Mouse (Mus musculus): ENCODE measurements around the gene Pnliprp2. TPM values are rescaled to one million over a fixed set of nuclear protein-coding genes. Genes with fewer than 3 reads are reported as not detected.
A peak's percentile ranks its signal among the peaks of the same experiment; 100 is the strongest.

Gene Pnliprp2
- total RNA-seq, 2 experiments from 2014 or later, result not detected

DNA sequence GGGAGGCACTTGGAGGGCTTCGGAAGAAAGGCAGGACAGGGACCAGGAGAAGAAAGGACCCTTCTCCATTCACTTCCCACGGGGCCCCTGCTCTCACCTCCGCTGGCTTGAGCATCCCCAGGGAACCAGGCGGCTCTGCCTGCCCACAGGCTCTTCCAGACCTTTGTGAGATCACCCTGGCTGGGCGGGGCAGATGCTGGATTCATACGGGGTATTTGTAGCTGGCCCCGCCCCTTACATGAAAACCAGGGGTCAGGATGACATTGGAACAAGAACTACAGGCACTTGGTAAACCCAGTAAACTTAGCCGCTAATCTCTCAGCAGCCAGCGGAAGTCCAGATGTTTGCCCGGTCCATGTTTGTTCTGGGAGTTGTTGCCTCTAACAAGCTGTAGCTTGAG is 34.8 kb downstream of the Pnliprp2 start, which contains the start of gene 1700019N19Rik:
Gene 1700019N19Rik (minus strand): TSS at position 178 of the 400 bp plus-strand sequence.
- DNase-seq (ENCODE audit: low spot score in 2 of 2), result no peak

DNA sequence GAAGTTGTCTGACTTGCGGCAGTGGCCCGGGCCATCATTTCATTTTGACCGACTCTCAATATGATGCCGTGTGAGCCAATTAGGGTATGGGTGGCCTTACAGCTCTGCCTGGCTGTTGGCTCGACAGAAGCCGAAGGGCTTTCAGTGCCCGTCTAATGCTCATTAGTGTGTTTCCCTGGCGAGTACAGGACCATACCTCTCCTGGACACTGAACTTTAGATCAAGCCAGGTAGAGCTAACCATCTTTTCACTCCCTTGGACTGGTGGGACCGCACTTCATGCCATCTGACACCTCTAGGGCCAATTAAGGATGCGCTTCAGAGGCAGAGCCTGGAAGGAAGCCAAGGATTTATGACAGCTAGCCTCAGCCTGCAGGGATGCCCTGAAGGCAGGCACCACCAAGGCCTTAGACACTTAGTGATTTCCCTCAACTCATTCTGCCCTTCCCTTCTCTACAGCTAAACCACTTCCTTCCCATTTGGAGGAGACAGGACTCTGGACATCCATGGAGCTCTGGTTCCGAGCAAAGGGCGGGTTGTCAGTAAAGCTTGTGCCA is 35.7 kb downstream of the Pnliprp2 start:
- DNase-seq (ENCODE audit: low spot score in 2 of 2), result no peak

DNA sequence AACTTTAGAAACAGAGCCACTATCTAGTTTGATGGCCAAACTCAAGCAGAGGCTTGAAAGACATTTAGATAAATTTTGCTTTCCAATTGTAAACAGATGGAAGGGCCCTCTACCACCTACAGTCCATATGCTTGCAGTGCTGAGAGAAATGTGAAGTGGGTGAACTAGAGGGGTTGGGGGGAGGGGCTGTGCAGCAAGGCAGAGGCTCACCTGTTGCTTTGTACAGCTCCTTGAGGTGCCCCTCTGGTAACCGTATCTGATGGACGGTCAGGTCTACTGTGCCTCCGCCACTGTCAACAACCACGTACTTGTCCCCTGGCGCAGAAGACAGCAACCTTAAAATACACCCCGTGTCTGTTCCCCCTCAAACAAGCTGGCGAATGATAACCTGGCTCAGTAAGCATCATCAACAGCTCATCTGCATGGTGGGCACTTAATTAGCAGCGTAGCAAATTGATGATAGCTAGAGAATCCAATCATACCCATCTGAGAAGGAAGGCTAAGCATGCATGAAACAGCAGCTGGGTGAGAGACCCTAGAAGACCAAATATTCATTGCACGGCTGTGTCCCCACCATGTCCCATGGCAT is 45.8 kb downstream of the Pnliprp2 start:
- DNase-seq (ENCODE audit: low spot score in 2 of 2), result no peak

- DNase-seq (ENCODE audit: low spot score in 2 of 2), result peak; percentile 64 to 71
Observed at GRCm38 (mm10) chr19:58806364-58806763, 46.8 kb downstream of the Pnliprp2 start.

DNA sequence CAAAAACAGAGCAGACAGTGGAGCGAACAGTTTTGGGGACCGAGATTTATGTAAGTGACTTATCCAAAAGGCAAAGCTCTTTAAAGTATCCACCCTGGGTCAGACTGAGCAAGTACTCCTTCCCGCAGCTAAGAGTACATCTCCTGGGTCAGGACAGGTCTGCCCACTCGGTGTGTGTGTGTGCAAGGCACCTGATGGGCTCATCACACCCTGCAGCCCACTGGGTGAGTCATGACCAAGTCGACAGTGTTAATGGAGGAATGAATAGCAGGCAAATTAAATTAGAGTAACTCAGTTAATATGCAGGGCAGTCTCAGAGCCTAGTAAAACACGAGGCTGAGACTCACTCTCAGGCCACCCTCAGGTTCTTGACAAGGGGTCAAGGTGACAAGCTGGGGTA is 49.3 kb downstream of the Pnliprp2 start:
- DNase-seq (ENCODE audit: low spot score in 2 of 2), result no peak

- peak in 1 of 2 experiments; percentile 56 for DNase-seq (ENCODE audit: low spot score in 2 of 2)
Observed at GRCm38 (mm10) chr19:58810536-58810935, 51.0 kb downstream of the Pnliprp2 start.

DNA sequence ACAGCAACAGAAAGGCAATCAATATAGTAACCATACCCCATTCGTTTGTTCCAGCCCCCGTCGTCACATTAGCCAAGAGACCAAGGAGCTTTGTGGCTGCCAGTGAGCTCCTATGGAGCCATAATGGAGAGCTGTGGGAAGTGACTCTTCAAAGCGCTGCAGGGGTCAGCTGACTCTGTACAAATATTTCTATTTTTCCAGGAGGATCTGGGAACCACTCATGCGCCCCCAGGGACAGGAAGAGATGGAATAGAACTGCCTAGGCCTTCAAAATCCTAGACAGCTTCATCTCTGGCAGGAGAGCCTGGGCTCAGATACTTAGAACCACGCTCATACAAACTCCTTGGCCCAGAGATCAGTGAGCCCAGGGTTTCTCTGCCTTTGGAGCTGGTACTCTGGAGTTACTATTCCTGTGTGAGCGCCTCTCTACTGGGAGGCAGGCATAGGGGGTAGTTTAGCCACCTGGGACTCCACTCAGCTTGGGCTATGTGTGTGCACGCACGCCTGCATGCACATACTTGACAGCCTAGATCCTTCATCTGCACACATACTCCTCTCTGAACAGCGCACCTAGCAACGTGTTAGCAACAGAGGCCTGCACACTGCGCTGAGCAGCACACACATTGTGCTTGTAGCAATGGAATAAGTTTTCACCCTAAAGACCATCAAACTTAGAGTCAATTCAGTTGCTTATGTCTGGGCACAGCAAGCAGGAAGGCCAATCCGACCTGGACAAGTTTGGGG is 55.8 kb downstream of the Pnliprp2 start:
- DNase-seq (ENCODE audit: low spot score in 2 of 2), result no peak

- DNase-seq (ENCODE audit: low spot score in 2 of 2), result no peak
Observed at GRCm38 (mm10) chr19:58816453-58817041, 57.0 kb downstream of the Pnliprp2 start.

DNA sequence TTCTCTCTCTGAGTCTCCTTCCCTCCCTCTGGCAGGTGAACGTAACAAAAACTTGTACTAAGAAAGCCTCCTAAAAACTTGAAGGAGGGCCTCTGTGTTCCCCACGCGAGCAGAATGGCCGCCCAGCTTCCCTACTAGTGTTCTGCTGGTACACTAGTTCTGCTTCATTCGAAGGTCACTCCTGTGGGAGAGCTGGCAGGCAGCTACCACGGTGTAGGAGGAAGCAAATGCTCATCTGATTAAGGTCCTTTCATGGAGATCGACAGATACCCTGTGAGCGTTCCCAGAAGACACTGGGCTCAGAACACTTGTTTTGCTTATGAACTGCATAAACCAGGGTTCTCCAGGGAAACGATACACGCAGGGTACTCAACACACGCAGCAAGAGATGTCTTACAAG is 57.9 kb downstream of the Pnliprp2 start:
- no peak for DNase-seq (ENCODE audit: low spot score in 2 of 2)

- no peak for DNase-seq (ENCODE audit: low spot score in 2 of 2)
Observed at GRCm38 (mm10) chr19:58818571-58819415, 59.3 kb downstream of the Pnliprp2 start.

- DNase-seq (ENCODE audit: low spot score in 2 of 2), result peak; percentile 55 to 62
Observed at GRCm38 (mm10) chr19:58822454-58823200, 63.1 kb downstream of the Pnliprp2 start.

DNA sequence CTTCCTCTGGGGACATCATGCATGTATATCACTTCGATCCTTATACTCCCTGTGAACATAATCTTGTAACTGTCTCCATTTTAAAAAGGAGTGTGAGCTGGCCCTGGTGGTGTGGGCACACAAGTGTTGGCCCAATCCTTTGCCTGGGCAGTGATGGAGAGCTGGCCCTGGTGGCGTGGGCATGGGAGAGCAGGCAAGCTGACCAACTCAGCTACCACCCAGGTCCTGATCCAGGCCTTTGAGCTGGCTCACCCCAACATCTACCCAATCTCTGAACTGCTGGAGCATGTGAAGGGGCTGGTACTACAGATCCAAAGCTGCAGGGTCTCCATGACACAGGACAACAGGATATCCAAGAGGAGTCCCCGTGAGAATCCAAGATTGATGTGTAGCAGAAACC is 63.8 kb downstream of the Pnliprp2 start:
- no peak for DNase-seq (ENCODE audit: low spot score in 2 of 2)

DNA sequence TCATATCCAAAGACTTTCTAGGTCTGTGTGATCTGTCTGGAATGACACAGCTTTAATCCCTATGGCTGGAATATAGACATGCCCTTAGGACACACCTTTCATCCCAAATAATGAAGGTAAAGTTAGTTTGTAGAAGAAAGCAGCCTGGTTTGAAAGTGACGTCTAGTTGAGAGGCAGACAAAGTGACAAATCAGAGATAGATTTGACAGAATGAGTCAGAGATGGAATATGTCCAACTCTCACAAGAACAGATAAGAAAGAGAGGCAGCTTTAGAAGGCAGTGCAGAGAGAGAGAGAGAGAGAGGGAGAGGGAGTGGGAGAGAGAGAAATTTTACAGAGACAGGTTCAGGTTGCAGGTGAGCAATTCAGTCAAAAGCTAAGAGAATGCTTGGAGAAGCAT is 64.8 kb downstream of the Pnliprp2 start:
- no peak for DNase-seq (ENCODE audit: low spot score in 2 of 2)

Other genes starting within 250 kb of the Pnliprp2 start
- not detected for gene Ccdc172, start 247.7 kb upstream of the Pnliprp2 start, total RNA-seq (2021)
- gene Pnlip, start 107.2 kb upstream of the Pnliprp2 start, total RNA-seq (2021), result not detected
- not detected for gene Pnliprp1, start 30.8 kb upstream of the Pnliprp2 start, total RNA-seq (2021)
- gene 1700019N19Rik, start 34.7 kb downstream of the Pnliprp2 start, total RNA-seq (2021), result not detected
- under 1 TPM; 0.30 to 0.42 TPM for gene Eno4, start 183.7 kb downstream of the Pnliprp2 start, total RNA-seq (2021)
- 100 to 1,000 TPM in 1 of 2 experiments, 10 to 100 TPM in 1; 60.3 to 148 TPM for gene Hspa12a, start 183.9 kb downstream of the Pnliprp2 start, total RNA-seq (2021)

Measured in adrenal gland, adult 18-20 months (tissue).